Mouse (Mus musculus) layer of hippocampus, adult 9-10 months (tissue): ENCODE results near the gene Nudt3.

Experiments used
- DNase-seq: peaks from one replicate; pipeline ENCODE4 v3.0.0; 2022; ENCODE audit warnings: low spot score

Gene Nudt3

GRCm38 (mm10) chr17:27545991-27546390 is 77.3 kb downstream of the Nudt3 start:
- no peak for DNase-seq

GRCm38 (mm10) chr17:27544551-27544950 is 78.7 kb downstream of the Nudt3 start:
- DNase-seq, result no peak

GRCm38 (mm10) chr17:27541984-27542383 is 81.3 kb downstream of the Nudt3 start:
- DNase-seq, result no peak

- DNase-seq, result no peak
Measured at GRCm38 (mm10) chr17:27541261-27541660, 82.0 kb downstream of the Nudt3 start.

- DNase-seq, result peak; percentile 89
Measured at GRCm38 (mm10) chr17:27534718-27535117, 88.6 kb downstream of the Nudt3 start.

GRCm38 (mm10) chr17:27533354-27533753 is 89.9 kb downstream of the Nudt3 start:
- DNase-seq, result no peak

GRCm38 (mm10) chr17:27532095-27532494 is 91.2 kb downstream of the Nudt3 start:
- no peak for DNase-seq
